Mouse (Mus musculus) neural tube, postnatal 0 days (tissue): Measurements from ENCODE around the gene Sphk1. TPM values are rescaled to one million over a fixed set of nuclear protein-coding genes. Genes with fewer than 3 reads are reported as not detected.

Source experiments
- polyA plus RNA-seq: library from polyadenylated mRNA; unstranded; fragments of >200 nt; fragmentation: Nextera tagmentation; extraction: Ambion mirVana; gene quantifications from 2 replicates; pipeline ENCODE4 v1.2.1, GENCODE M21; 2015

Sphk1 gene
- polyA plus RNA-seq = 4.8 and 7.2 TPM in 2 replicates

GRCm38 (mm10) chr11:116530187-116531147 lies at the start of gene Sphk1:
Sphk1 (plus strand) TSS chr11:116530925.

DNA sequence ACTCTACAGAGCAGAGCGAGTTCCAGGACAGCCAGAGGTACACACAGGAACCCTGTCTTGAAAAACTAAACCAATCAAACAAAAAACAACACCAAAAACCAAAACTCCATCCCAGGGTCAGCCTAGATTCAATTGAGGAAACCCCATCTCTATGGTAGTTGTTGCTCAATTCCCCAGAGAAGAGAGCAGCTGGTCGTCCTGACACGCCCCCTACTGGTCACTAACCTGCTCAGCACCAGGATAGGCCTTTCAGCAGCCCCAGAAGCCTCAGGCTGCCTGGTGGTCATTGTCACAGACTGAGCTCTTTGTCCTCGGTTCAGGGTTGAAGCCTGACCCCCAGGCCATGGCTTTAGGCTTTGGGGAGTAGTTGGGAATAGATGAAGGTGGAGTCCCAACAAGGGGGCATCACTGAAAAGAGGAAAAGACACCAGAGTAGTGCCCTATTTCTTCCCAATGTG lies 36.9 kb upstream of the Sphk1 start, which contains the start of gene Prpsap1:
Gene Prpsap1, minus strand, starts transcription at position 408 of the 458 bp plus-strand sequence.

GRCm38 (mm10) chr11:116581376-116581814 lies 50.7 kb downstream of the Sphk1 start, which contains the start of gene Ube2o:
Ube2o (minus strand) TSS chr11:116581447.

Other genes starting within 250 kb of the Sphk1 start
- gene Galr2, start 250.0 kb upstream of the Sphk1 start, polyA plus RNA-seq = 0.41 and 0.54 TPM in 2 replicates
- gene Exoc7, start 223.7 kb upstream of the Sphk1 start, polyA plus RNA-seq = 102 and 125 TPM in 2 replicates
- 12.5 and 13.7 TPM in 2 replicates for gene Foxj1, start 195.5 kb upstream of the Sphk1 start, polyA plus RNA-seq
- gene Rnf157, start 117.9 kb upstream of the Sphk1 start, polyA plus RNA-seq = 82.3 and 90.2 TPM in 2 replicates
- gene Ubald2, start 96.8 kb upstream of the Sphk1 start, polyA plus RNA-seq = 26.5 and 32.7 TPM in 2 replicates
- gene Qrich2, start 64.7 kb upstream of the Sphk1 start, polyA plus RNA-seq = 0.10 TPM in 1 of 2 replicates, not detected in the other
- gene Prpsap1, start 36.7 kb upstream of the Sphk1 start, polyA plus RNA-seq = 151 TPM in 2 replicates
- gene Ube2o, start 50.5 kb downstream of the Sphk1 start, polyA plus RNA-seq = 38.0 and 40.1 TPM in 2 replicates
- gene Aanat, start 55.5 kb downstream of the Sphk1 start, polyA plus RNA-seq = 0.58 and 0.75 TPM in 2 replicates
- 2.0 TPM in 2 replicates for gene Rhbdf2, start 96.1 kb downstream of the Sphk1 start, polyA plus RNA-seq
- gene Prcd, start 122.6 kb downstream of the Sphk1 start, polyA plus RNA-seq = 4.2 and 6.7 TPM in 2 replicates
- gene Cygb, start 123.4 kb downstream of the Sphk1 start, polyA plus RNA-seq = 45.2 and 50.1 TPM in 2 replicates
- not detected in 2 replicates for gene St6galnac1, start 244.6 kb downstream of the Sphk1 start, polyA plus RNA-seq